ENCODE assay signal across 8 mouse cellular contexts in the genomic region with DNA sequence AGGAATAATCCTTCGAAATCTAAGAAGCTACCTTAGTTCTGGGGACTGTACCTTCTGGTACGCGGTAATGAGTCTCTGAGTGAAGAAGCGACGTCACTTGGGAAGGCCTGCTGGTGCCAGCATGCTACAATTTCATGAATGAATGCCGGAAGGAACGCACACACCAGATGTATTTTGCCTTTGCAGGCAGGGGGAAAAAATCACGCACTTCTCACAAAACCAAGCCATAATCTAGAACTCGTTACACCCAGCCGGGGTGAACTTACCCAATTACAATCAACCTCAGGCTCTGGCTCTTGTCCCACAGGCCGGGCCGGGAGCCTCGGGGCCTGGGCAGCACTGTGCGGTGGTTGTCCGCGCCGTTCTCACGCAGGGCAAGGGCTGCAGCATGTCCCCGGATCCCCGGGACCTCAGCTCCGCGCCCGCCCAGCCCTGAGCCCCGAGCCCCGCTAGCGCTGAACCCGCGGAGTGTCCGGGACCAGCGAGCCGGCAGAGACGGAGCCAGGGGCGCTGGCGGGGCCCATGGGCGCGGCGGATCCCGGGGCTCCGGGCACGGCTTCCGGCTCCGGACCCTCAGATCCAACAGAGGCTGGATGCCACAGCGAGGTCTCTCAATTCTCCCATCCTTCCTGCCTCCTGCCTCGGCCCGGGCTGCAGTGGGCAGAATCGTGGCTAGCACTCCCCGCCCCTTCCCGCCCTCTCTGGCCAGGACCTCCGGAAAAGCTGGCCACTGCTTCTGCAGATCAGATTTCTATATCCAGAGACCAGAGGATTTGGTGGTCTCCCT. TPM values are rescaled to one million over a fixed set of nuclear protein-coding genes. Genes with fewer than 3 reads are reported as not detected.
DNase-seq lines count a peak whose midpoint lies in the region; ATAC-seq and TF ChIP-seq lines count a peak whose summit lies in the region.

No protein-coding gene starts in this region.

- no peaks in the 10 kb centered on the region for H3K9me3 ChIP-seq in forebrain, embryonic 13.5 days (replicated peaks)
- no peaks in the 10 kb centered on the region for H3K9me3 ChIP-seq in lung, embryonic 14.5 days (ENCODE audit: low read depth, low read length)

- DNase-seq in MN1 (ENCODE audit: low spot score): peak; percentile 20
- DNase-seq in heart, postnatal 10 days: peak; percentile 39 to 54
- peak; percentile 37 to 73 for DNase-seq in kidney, postnatal 36 days
- DNase-seq in lung, embryonic 14.5 days: peak; percentile 73
- peak; percentile 56 for DNase-seq in retina, postnatal 1 day

- no peaks in the 10 kb centered on the region for H3K36me3 ChIP-seq in forebrain, embryonic 13.5 days (ENCODE audit: poor library complexity, severe bottlenecking)
- H3K36me3 ChIP-seq in lung, embryonic 14.5 days (ENCODE audit: insufficient read depth): peaks cover 6% of the 10 kb centered on the region; the same call in 1 of the 2 replicates

- H3K27me3 ChIP-seq in forebrain, embryonic 13.5 days: no peaks in the 10 kb centered on the region
- no peaks in the 10 kb centered on the region for H3K27me3 ChIP-seq in lung, embryonic 14.5 days (ENCODE audit: insufficient read depth, low read length)

- no peak overlapping the region for H3K27ac ChIP-seq in forebrain, embryonic 13.5 days
- H3K27ac ChIP-seq in lung, embryonic 14.5 days (ENCODE audit: low read depth): peak overlapping the region; percentile 42; the same call in 1 of the 2 replicates

- intact Hi-C loops in heart, postnatal 10 days (cut with DNase I): loop anchor here (10.0 kb wide), 1 partner anchor 426 kb away; no protein-coding TSS in a partner anchor

- ATAC-seq in cerebellum, adult (ENCODE audit: insufficient number of reproducible peaks, low FRiP score, low TSS enrichment): peak; percentile 81
- ATAC-seq in forebrain, embryonic 13.5 days: peak; percentile 85
- ATAC-seq in lung, embryonic 14.5 days (ENCODE audit: insufficient read depth): peak; percentile 92
- no peak for ATAC-seq in CD4-positive, CD25-positive, alpha-beta regulatory T cell, adult 4 months

- H3K9ac ChIP-seq in forebrain, embryonic 13.5 days: peak overlapping the region; percentile 85
- peak overlapping the region; percentile 89 for H3K9ac ChIP-seq in lung, embryonic 14.5 days

- H3K4me3 ChIP-seq in forebrain, embryonic 13.5 days: peak overlapping the region; percentile 65
- H3K4me3 ChIP-seq in lung, embryonic 14.5 days (ENCODE audit: low read depth, low read length): peak overlapping the region; percentile 66

- peak overlapping the region; percentile 82 for H3K4me2 ChIP-seq in forebrain, embryonic 13.5 days
- H3K4me2 ChIP-seq in lung, embryonic 14.5 days: peak overlapping the region; percentile 85

- WGBS in forebrain, embryonic 13.5 days: 3% methylated on average over 48 of the region's 49 CpGs
- WGBS in lung, embryonic 14.5 days: 3% methylated on average over 49 of the region's 49 CpGs

- TF ChIP-seq CTCF in lung, embryonic 14.5 days (IDR thresholded peaks at IDR 0.05; ENCODE audit: low read depth): no peak

- H3K4me1 ChIP-seq in forebrain, embryonic 13.5 days: peaks cover 5% of the 10 kb centered on the region; the same call in 1 of the 2 replicates
- H3K4me1 ChIP-seq in lung, embryonic 14.5 days (ENCODE audit: insufficient read depth): no peaks in the 10 kb centered on the region; the same call in 1 of the 2 replicates

RNA-seq across cellular contexts. Expression of a gene that starts 23.8 kb away (rescaled TPM):
- 3.4 TPM in 2 replicates for polyA plus RNA-seq in forebrain, embryonic 13.5 days (2015; fragmentation: Nextera tagmentation; extraction: Ambion mirVana)
- 1 to 10 TPM; 4.7 to 5.3 TPM for total RNA-seq in heart, postnatal 10 days (2021)
- polyA plus RNA-seq in lung, embryonic 14.5 days (2014; fragmentation: Nextera tagmentation; extraction: Ambion mirVana): 19.0 and 19.1 TPM in 2 replicates
- polyA plus RNA-seq in CD4-positive, CD25-positive, alpha-beta regulatory T cell, adult 4 months (2017; shearing (Covaris generic)): not detected

RNA-seq across cellular contexts. Expression of a gene that starts 25.3 kb away (rescaled TPM):
- polyA plus RNA-seq in forebrain, embryonic 13.5 days (2015; fragmentation: Nextera tagmentation; extraction: Ambion mirVana): 0.49 and 0.72 TPM in 2 replicates
- 1 to 10 TPM; 1.5 to 1.7 TPM for total RNA-seq in heart, postnatal 10 days (2021)
- 0.75 and 1.5 TPM in 2 replicates for polyA plus RNA-seq in lung, embryonic 14.5 days (2014; fragmentation: Nextera tagmentation; extraction: Ambion mirVana)
- 10 to 100 TPM; 15.4 to 17.4 TPM for polyA plus RNA-seq in CD4-positive, CD25-positive, alpha-beta regulatory T cell, adult 4 months (2017; shearing (Covaris generic))

RNA-seq across cellular contexts. Expression of a gene that starts 50.1 kb away (rescaled TPM):
- polyA plus RNA-seq in forebrain, embryonic 13.5 days (2015; fragmentation: Nextera tagmentation; extraction: Ambion mirVana): not detected in 2 replicates
- total RNA-seq in heart, postnatal 10 days (2021): not detected
- polyA plus RNA-seq in lung, embryonic 14.5 days (2014; fragmentation: Nextera tagmentation; extraction: Ambion mirVana): not detected in 2 replicates
- not detected for polyA plus RNA-seq in CD4-positive, CD25-positive, alpha-beta regulatory T cell, adult 4 months (2017; shearing (Covaris generic))

RNA-seq across cellular contexts. Expression of a gene that starts 52.6 kb away (rescaled TPM):
- polyA plus RNA-seq in forebrain, embryonic 13.5 days (2015; fragmentation: Nextera tagmentation; extraction: Ambion mirVana): 0.87 and 1.3 TPM in 2 replicates
- total RNA-seq in heart, postnatal 10 days (2021): 1 to 10 TPM; 7.7 to 8.8 TPM
- 2.8 and 3.4 TPM in 2 replicates for polyA plus RNA-seq in lung, embryonic 14.5 days (2014; fragmentation: Nextera tagmentation; extraction: Ambion mirVana)
- under 1 TPM; 0.79 to 0.93 TPM for polyA plus RNA-seq in CD4-positive, CD25-positive, alpha-beta regulatory T cell, adult 4 months (2017; shearing (Covaris generic))

Comparison
In these comparisons a context has a peak if more than half of its experiments do, and no peak if none do; other contexts are left out.
1. DNase-seq: peak in every context shown above with its lines; median percentile 73 in lung, embryonic 14.5 days; 56 in retina, postnatal 1 day; 55 in kidney, postnatal 36 days; 46 in heart, postnatal 10 days; 20 in MN1.